Mouse (Mus musculus) brown adipose tissue, adult 24 weeks (tissue): ENCODE measurements around the gene Tdp1. TPM values are rescaled to one million over a fixed set of nuclear protein-coding genes. Genes with fewer than 3 reads are reported as not detected.
"Not testable (repeated sequence)": the region's sequence is repeated elsewhere in the genome, so short reads cannot be mapped to it uniquely, and the experiment has no call there.

Experiments
- H3K27ac ChIP-seq: fragments of 200-500 bp; replicated peaks from 2 replicates; pipeline ENCODE4 v1.5.1; 2012; ENCODE audit warnings: low read depth, mild to moderate bottlenecking, low read length
- H3K4me1 ChIP-seq: fragments of 200-500 bp; 2 replicates; pipeline ENCODE4 v1.6.1; 2012; ENCODE audit warnings: low read length, mixed read lengths; ENCODE audit not compliant: control insufficient read depth, insufficient read depth, insufficient read length
- H3K4me3 ChIP-seq: fragments of 200-500 bp; 2 replicates; pipeline ENCODE4 v1.5.1; 2012; ENCODE audit warnings: low read depth, mild to moderate bottlenecking, low read length, moderate library complexity; ENCODE audit not compliant: insufficient read depth
- polyA plus RNA-seq: library from polyadenylated mRNA; stranded (reverse); fragments of >200 nt; gene quantifications from 2 replicates; pipeline ENCODE4 v1.2.4, GENCODE M21; 2012; ENCODE audit not compliant: missing spikeins, insufficient read depth, insufficient read length

Tdp1 gene
- polyA plus RNA-seq, 1 experiment = 4.9 TPM

DNA sequence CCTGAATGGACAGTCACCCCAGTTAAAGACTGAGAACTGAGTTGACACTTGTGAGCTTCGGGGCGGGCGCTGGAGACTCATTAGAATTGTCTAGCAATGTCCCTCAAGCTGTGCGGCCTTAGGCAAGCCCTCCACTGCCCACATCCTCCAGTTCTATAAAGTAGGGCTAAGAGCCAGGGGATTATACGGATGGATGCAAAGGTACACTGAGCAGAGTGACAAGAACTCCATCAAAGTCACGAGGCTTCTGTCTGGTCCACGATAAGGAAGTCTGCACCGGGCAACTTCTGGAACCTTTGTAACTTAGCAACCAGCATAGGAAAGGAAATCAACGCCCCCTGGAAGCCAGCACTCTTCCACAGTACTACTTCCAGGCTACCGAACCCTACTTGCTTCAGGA is 75.6 kb downstream of the Tdp1 start:
- no peak overlapping the region for H3K27ac ChIP-seq
- H3K4me3 ChIP-seq = no peak overlapping the region
- H3K4me1 ChIP-seq = peaks cover 4% of the 10 kb centered on the region; the same call in 1 of the 2 replicates

DNA sequence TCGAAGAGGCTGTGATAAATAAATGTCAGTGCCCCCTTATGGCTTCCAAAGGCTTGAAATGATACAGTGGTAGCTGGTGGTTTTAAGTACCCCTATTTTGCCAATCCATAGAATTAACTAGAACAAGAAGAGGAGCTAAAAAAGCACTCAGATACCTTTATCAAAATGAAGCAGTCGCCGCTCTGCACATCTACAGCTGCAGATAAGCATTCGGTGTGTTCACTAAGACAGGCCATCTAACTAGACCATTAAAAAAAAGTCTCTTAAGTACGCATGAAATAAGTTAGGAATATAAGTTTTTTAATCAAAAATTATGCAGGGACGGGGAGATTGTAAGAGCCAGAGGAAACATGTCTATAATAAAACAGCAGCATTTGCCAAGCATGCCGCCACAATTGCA is 76.4 kb downstream of the Tdp1 start:
- Histone ChIP-seq H3K4me1 (peaks cover 4% of the 10 kb centered on the region; the same call in 1 of the 2 replicates), H3K27ac (no peak overlapping the region), H3K4me3 (no peak overlapping the region)

DNA sequence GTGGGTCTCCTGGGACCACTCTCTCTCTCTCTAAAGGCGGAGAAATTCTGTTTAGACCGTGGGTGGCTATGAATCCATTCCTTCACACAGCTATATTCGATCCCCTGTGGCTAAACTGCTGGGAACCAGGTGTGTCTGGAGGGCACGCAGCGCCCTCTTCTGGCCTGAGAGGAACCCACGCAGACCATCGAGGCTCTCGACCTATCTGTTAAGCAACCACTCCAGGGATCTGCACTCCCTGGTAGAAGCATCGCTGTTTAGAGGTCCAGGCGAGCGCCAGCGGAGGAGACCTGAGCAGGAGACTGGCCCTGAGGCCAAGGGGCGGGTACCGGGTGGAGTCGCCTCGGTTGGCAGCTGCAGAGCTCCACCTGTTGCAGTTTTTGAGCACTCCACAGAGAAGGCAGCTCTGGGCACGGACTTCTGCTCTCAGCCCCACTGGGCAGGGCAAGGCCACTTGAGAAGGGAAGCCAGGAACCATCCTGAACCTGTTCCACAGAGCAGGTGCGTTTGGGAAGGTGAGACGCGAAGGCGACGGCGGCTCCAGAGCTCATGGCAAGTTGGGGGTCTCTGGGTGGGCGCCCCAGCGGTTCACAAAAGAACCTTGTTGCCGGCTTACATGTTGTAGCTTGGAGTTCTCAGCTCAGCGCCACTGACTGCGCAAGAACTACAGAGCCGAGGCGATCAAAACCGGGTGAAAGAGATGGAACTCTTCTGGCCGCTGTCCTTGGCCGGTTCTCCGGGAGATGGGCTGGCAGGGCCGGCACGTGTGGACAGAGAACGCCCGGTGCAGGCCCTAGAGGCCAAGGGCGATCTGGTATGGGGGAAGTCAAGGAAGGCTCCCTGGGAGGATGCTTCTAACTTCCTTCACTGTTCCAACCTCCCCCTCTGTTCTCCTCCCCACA is 80.2 kb downstream of the Tdp1 start, which contains the start of gene Kcnk13:
Gene Kcnk13, plus strand, starts transcription at position 199 of the 902 bp plus-strand sequence.
- Histone ChIP-seq H3K4me3 (peak within 1 kb of the TSS; percentile 61), H3K27ac (no peak within 1 kb of the TSS), H3K4me1 (peaks cover 9% of the 10 kb centered on the region)

DNA sequence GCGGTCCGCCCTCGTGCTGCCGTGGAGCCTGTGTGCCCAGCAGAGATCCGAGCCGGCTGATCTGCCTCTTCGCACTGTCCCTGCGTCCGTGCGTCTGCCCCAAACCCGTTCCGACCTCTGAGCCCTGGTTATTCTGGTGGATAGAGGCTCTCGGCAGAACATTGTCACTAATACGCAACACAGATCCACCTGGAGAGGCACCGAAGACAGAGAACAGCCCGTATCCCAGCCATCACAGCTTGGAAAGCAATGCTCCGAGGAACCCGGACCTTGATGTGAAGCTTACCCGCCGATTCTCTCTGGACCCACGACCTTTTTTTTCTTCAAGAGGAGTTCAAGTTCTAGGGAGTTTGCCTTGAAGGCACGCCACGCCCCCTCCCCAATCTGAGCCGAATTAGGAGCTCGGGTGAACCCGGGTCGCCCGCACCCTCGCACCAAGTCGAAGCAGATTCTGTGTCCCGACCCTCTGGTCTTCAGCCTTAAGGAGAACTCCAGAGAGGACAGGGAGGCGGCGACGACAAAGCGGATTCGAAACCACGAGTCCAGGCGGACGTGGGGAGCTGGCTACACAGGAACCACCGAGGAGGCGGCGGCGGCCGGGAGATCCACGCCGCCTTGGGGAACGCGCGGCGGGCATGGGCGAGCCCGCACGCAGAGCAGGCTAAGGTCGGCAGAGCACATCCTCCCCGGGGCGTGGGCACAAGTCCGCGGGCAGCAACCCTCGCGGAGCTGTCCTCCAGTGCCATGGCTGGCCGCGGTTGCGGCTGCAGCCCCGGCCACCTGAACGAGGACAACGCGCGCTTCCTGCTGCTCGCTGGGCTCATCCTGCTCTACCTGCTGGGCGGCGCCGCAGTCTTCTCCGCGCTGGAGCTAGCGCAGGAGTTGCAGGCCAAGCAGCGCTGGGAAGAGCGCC is 81.1 kb downstream of the Tdp1 start:
- Histone ChIP-seq H3K4me1 (peaks cover 9% of the 10 kb centered on the region), H3K27ac (0 out of 2 replicates have a peak overlapping the region, but pooled peaks have one; percentile 13), H3K4me3 (peak overlapping the region; percentile 61)

DNA sequence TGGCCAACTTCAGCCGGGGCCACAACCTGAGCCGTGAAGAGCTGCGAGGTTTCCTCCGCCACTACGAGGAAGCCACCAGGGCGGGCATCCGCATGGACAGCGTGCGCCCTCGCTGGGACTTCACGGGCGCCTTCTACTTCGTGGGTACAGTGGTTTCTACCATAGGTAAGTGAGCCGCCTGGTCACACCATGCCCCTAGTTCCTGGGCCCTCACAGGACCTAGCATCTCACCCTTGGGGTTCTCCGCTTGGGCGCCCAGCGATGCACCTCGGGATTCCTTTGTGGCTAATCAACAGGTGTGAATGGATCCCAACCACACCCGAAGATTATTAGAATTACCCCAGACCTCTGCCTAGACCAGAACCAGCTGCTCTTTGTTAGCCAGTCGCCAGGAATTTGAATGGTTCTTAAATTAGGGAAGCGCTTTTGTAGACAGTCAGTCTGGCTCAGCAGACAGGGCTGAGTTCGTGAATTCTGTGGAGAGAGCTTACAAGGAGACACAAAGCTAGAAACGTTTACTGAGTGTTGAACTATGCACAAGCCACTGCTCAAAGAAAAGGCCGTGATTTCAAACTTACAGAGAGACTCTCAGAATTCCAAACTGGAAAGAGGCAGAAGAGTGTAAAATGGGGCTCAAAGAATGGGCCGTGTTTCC is 81.9 kb downstream of the Tdp1 start:
- Histone ChIP-seq H3K4me1 (peaks cover 9% of the 10 kb centered on the region), H3K4me3 (peak overlapping the region; percentile 61), H3K27ac (0 out of 2 replicates have a peak overlapping the region, but pooled peaks have one; percentile 13)

DNA sequence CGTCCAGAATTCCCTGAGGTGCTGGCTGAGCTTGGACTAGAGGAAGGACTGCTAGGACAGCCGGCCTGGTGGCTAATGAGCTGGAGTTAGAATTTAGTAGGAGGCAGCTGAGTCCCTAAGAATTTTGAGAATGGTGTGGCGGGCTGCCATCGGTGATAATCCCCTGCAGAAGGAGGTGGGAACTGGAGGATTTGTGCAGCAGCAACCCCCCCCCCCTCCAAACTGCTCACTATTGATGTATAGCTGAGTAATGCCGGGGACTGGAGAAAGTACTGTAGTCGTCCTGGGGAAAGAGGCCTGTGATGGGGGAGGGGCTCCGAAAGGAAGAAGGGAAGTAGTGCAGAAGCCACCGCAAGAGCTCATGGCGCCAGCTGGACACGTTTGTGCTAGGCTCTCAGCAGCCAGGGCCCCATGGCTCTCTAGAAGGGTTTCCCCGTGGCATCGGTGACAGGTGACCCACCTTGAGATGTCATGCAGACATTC is 82.6 kb downstream of the Tdp1 start:
- H3K4me1 ChIP-seq = peaks cover 9% of the 10 kb centered on the region
- H3K4me3 ChIP-seq = peak overlapping the region; percentile 61
- no peak overlapping the region for H3K27ac ChIP-seq

DNA sequence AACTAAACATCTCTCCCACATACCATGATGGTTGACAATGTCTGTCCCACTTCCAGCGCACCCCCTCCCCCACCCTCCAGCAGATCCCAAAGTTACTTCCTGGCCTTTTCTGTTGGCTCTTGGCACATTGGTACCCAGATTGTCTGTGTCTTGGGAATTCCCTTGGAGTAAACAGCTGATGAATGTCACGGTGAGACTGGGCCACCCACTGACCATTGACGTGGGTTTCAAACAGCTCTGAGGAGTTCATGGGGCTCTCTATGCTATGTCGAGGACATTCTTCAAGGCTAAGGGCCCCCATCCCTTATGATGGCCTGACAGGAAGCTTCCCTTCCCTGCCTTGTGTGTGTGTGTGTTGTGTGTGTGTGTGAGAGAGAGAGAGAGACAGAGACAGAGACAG is 85.6 kb downstream of the Tdp1 start:
- H3K27ac ChIP-seq = no peak overlapping the region
- H3K4me3 ChIP-seq = no peak overlapping the region

DNA sequence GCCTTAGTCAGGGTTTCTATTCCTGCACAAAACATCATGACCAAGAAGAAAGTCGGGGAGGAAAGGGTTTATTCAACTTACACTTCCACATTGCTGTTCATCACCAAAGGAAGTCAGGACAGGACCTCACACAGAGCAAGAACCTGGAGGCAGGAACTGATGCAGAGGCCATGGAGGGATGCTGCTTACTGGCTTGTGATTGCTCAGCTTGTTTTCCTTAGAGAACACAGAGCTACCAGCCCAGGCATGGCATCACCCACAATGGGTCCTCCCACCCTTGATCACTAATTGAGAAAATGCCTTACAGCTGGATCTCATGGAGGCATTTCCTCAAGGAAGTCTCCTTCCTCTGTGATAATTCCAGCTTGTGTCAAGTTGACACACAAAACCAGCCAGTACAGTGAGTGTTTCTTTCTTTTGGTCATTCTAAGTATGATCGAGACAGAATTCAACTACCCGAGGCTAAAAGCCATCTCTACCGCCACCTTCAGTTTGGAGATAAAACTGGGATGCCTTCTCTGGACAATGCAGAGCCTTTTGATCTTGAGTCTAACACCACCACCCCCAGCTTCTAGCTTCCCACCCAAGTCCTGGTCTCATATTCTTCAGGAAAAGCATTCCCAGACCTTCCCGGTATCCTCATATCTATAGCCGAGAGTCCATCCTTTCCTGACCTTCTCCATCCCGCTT is 87.0 kb downstream of the Tdp1 start:
- not testable (repeated sequence) for H3K27ac ChIP-seq, H3K4me1 ChIP-seq, H3K4me3 ChIP-seq

More for the DNA sequence above, 85.6 kb downstream of the Tdp1 start:
- peaks cover 5% of the 10 kb centered on the region for H3K4me1 ChIP-seq

DNA sequence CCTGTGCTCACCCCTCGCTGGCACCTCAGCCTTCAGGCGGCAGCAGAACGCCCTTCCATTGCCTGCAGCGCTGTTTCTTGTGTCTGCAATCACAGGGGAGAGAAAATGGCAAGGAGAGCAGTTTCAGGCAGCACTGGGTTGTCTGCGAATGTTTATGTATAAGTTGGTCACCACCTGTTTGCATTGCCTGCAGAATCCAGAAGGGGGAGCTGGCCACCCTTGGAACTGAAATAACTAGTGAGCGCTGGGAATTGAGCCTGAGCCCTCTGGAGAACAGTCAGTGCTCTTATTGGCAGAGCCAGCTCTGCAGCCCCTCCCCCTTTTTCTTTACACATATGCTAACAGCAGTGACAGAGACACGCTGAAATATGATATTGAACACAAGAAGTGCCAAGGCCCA is 88.5 kb downstream of the Tdp1 start:
- Histone ChIP-seq H3K4me1 (no peaks in the 10 kb centered on the region), H3K4me3 (no peak overlapping the region), H3K27ac (no peak overlapping the region)

DNA sequence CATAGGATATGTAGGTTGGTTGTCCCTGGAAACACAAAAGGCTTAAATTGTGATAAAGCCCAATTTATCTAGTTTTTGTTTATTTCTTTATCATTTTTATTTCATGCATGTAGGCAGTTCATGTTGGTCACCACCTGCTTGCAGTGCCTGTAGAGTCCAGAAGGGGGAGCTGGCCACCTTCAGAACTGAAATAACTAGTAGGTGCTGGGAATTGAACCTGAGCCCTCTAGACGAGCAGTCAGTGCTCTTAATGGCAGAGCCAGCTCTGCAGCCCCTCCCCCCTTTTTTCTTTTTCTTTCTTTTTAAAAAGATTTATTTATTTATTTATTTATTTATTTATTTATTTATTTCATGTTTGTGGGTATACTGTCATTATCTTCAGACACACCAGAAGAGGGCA is 89.3 kb downstream of the Tdp1 start:
- H3K27ac ChIP-seq = no peak overlapping the region
- H3K4me1 ChIP-seq = no peaks in the 10 kb centered on the region
- H3K4me3 ChIP-seq = no peak overlapping the region

DNA sequence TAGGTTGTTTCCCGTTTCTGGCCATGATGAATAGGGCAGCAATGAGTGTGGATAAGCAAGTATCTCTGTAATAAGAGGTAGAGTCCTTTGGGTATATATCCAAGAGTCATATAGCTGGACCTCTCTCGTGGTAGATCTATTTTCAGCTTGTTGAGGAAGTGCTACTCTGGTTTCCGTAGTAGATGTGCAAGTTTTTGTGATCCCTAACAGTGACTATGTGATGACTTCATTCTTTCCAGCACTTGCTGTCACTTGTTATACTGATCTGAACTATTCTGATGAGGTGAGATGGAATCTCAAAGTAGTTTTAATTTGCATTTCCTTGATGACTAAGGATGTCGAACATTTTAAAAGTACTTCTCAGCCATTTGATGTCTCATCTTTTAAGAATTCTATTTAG is 95.2 kb downstream of the Tdp1 start:
- H3K4me1 ChIP-seq = no peaks in the 10 kb centered on the region
- no peak overlapping the region for H3K27ac ChIP-seq
- H3K4me3 ChIP-seq = no peak overlapping the region

DNA sequence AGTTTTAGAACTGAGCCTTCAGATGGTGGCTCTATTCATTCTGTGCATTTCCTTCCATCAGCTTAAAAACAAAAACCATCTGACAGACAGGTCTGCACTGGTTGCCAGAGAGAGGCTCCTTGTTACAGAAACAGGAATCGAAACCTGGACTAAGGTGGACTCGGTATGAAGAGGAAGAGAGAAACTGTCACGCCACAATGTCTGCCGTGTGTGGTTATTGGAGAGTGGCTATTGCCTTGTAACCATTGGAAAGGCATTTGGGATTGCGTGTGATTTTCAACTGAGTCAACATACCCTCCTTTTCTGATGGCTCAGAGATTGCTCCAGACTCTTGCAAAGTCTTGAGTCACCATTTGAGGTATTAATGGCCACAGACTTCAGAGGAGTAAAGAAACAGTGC is 102.5 kb downstream of the Tdp1 start:
- no peak overlapping the region for H3K4me3 ChIP-seq
- H3K27ac ChIP-seq = no peak overlapping the region
- no peaks in the 10 kb centered on the region for H3K4me1 ChIP-seq

DNA sequence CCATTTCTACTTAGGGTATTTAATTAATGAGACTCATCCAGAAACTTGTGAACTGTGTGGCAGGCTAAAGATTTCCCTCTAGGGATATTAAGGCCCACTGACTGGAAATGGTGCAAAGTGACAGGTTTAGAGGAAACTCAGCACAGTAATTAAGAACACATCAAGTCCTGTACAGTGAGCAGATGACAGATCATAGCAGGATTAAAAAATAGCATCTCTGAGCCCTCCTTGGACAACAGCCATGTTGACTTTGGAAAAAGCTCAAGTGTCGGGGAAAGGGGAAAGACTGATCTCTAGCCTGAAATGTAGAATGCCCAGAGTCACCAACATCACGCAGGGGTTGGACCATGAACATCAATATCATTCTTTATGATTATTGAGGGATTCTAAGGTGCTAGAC is 103.8 kb downstream of the Tdp1 start:
- no peak overlapping the region for H3K4me3 ChIP-seq
- no peaks in the 10 kb centered on the region for H3K4me1 ChIP-seq
- no peak overlapping the region for H3K27ac ChIP-seq

DNA sequence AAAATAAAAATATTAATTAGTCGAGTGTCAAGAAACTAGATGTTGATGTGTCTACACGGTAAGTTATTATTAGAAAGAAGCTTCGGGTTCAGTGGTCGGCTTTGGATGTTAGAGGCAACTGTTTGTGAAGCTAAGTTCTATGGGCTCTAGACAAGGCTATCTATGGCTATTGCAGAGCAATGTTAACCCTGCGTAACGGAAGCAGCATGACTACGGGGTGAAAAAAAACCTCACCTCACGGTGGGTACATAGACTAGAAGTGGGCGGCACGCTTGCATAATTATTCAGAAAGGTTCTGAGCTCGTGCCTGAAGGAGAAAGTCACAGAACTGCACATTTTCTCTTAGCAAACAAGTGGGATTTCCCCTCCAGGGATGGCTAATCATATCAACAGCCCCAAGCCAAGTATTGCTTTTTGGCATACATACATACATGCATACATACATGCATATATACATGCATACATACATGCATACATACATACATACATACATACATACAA is 108.1 kb downstream of the Tdp1 start:
- H3K27ac ChIP-seq = no peak overlapping the region
- no peak overlapping the region for H3K4me3 ChIP-seq
- H3K4me1 ChIP-seq = no peaks in the 10 kb centered on the region; the same call in 1 of the 2 replicates
